Mouse (Mus musculus): ENCODE measurements at regions not wholly inside any gene's neighbourhood (a gene's known extent, or its start where the extent isn't known, plus 50 kb on each side); places are given as distances from the start of the nearest gene placed in this dataset.

DNA sequence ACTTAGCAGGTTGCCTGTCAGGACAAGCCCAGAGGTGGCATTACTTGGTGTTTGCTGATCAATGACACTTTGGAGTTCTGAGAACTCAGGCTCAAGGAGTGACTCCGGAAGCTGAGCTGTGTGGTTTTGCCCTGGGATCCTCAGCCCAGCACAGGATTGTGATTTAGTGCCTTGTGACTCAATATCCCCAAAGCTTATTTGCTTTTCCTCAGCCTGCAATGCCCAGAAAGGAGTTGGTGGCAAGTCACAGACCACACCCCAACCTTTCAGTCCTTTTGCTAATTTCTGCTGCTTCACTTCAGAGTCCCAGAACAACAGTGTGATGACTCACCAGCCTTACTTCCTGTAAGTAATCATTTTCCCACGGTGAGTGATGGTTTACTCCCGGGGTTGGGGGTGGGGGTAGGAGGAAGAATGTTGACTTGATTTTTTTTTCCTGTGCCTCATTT is 198.5 kb upstream of the Marcks start:
- H3K36me3 ChIP-seq (replicated peaks in 1 of 2; ENCODE audit: control insufficient read depth in 1 of 2, insufficient read depth in 1 of 2, low read length in 1 of 2) = no peaks in the 10 kb centered on the region
- in situ Hi-C loops (cut with MboI; ENCODE audit: low pct_ligation_motif_present, low pct_unique_long_range_greater_than_20kb, low sequenced_read_pairs) (loop anchor here (5.0 kb wide), 1 partner anchor 200 kb away; the partner anchor contains the start of gene Marcks), dilution Hi-C loops (cut with MboI; ENCODE audit: extremely low pct_ligation_motif_present, extremely low pct_unique_long_range_greater_than_20kb, low sequenced_read_pairs) (no loop called here)
- H3K4me1 ChIP-seq (ENCODE audit: control insufficient read depth in 1 of 2, insufficient read depth in 2 of 2) = peaks cover 22 to 67% of the 10 kb centered on the region in 2 experiments
- TF ChIP-seq ZC3H11A (IDR thresholded peaks at IDR 0.05; ENCODE audit: low read depth, low read length) = no peak
- TF ChIP-seq POLR2A (IDR thresholded peaks at IDR 0.05; ENCODE audit: low read depth, low read length) = no peak
- TF ChIP-seq CHD2 (IDR thresholded peaks at IDR 0.05; ENCODE audit: low read length) = peak; percentile 66
- peak; percentile 78 for TF ChIP-seq JUND (conservative IDR thresholded peaks at IDR 0.05; ENCODE audit: low read depth, low read length)
- no peak for TF ChIP-seq UBTF (IDR thresholded peaks at IDR 0.05; ENCODE audit: low read depth, low read length)
- TF ChIP-seq MAZ (IDR thresholded peaks at IDR 0.05; ENCODE audit: low read depth, low read length) = no peak
- TF ChIP-seq ELF1 (IDR thresholded peaks at IDR 0.05; ENCODE audit: low read depth, low read length) = peak; percentile 43; the same call in 1 of the 2 replicates
- TF ChIP-seq MYC (IDR thresholded peaks at IDR 0.05; ENCODE audit: low read depth, low read length) = no peak
- TF ChIP-seq POLR2AphosphoS2 (IDR thresholded peaks at IDR 0.05; ENCODE audit: low read depth, low read length) = no peak
- TF ChIP-seq USF1 (IDR thresholded peaks at IDR 0.05; ENCODE audit: low read depth, low read length) = no peak
- TF ChIP-seq BHLHE40 (IDR thresholded peaks at IDR 0.05; ENCODE audit: low read depth, low read length) = peak; percentile 53
- TF ChIP-seq TCF12 (IDR thresholded peaks at IDR 0.05; ENCODE audit: low read depth, low read length) = no peak
- TF ChIP-seq ETS1 (conservative IDR thresholded peaks at IDR 0.05; ENCODE audit: low read depth, low read length) = peak; percentile 90
- no peak for TF ChIP-seq GABPA (IDR thresholded peaks at IDR 0.05; ENCODE audit: insufficient replicate concordance, low read depth, low read length)
- TF ChIP-seq JUN (IDR thresholded peaks at IDR 0.05; ENCODE audit: insufficient read depth, low read depth, low read length) = peak; percentile 53
- TF ChIP-seq SIN3A (IDR thresholded peaks at IDR 0.05; ENCODE audit: low read length) = no peak
- TF ChIP-seq ZKSCAN1 (IDR thresholded peaks at IDR 0.05; ENCODE audit: borderline replicate concordance, low read depth, low read length) = no peak
- TF ChIP-seq CHD1 (IDR thresholded peaks at IDR 0.05; ENCODE audit: low read depth, low read length) = no peak
- no peak for TF ChIP-seq ZMIZ1 (IDR thresholded peaks at IDR 0.05; ENCODE audit: low read depth, low read length)
- no peak for TF ChIP-seq PAX5 (IDR thresholded peaks at IDR 0.05; ENCODE audit: low read length)
- TF ChIP-seq TBP (conservative IDR thresholded peaks at IDR 0.05; ENCODE audit: low read depth, low read length) = no peak
- TF ChIP-seq SMC3 (IDR thresholded peaks at IDR 0.05; ENCODE audit: low read depth, low read length) = no peak
- no peak for TF ChIP-seq MEF2A (IDR thresholded peaks at IDR 0.05; ENCODE audit: borderline replicate concordance, low read depth, low read length)
- TF ChIP-seq NELFE (IDR thresholded peaks at IDR 0.05; ENCODE audit: low read depth, low read length) = no peak
- peak; percentile 74 for TF ChIP-seq ZNF384 (IDR thresholded peaks at IDR 0.05; ENCODE audit: low read depth, low read length)
- no peak; the same call in 1 of the 2 replicates for TF ChIP-seq HCFC1 (IDR thresholded peaks at IDR 0.05; ENCODE audit: low read depth, low read length)
- peak; percentile 60 for TF ChIP-seq EP300 (IDR thresholded peaks at IDR 0.05; ENCODE audit: low read length)
- no peak for TF ChIP-seq MAFK (IDR thresholded peaks at IDR 0.05; ENCODE audit: insufficient replicate concordance, low read length)
- no peaks in the 10 kb centered on the region for H3K27me3 ChIP-seq (replicated peaks)
- peaks cover 6% of the 10 kb centered on the region for H3K9me3 ChIP-seq (replicated peaks; ENCODE audit: low read length)
- peak overlapping the region; percentile 34; the same call in 1 of the 2 replicates for H3K4me2 ChIP-seq (ENCODE audit: insufficient read depth, low read depth, poor library complexity, severe bottlenecking)
- peak overlapping the region; percentile 46; the same call in 1 of the 2 replicates for H3K27ac ChIP-seq (ENCODE audit: insufficient read depth, low read depth)
- H3K79me2 ChIP-seq (replicated peaks; ENCODE audit: control insufficient read depth, extremely low read depth, insufficient read depth, poor library complexity, severe bottlenecking) = no peaks in the 10 kb centered on the region
- no peak overlapping the region for H3K4me3 ChIP-seq (replicated peaks in 1 of 3; ENCODE audit: low read depth in 2 of 3, low read length in 2 of 3, poor library complexity in 1 of 3)
- no peak overlapping the region for H3K9ac ChIP-seq (ENCODE audit: insufficient read depth, low read depth)
- peak; percentile 66 for DNase-seq (ENCODE audit: extremely low read depth)

Measured in CH12.LX (cell line).